ENCODE assay signal across 7 mouse cellular contexts in genomic region chr6:86479311-86479710, GRCm38 (mm10). TPM values are rescaled to one million over a fixed set of nuclear protein-coding genes. Genes with fewer than 3 reads are reported as not detected.
DNase-seq lines count a peak whose midpoint lies in the region; ATAC-seq and TF ChIP-seq lines count a peak whose summit lies in the region.

No protein-coding gene starts in this region.

- no peak overlapping the region for H3K4me3 ChIP-seq in C2C12 (ENCODE audit: insufficient read depth, poor library complexity, severe bottlenecking)
- no peak overlapping the region for H3K4me3 ChIP-seq in heart, postnatal 0 days (ENCODE audit: low read depth, low read length)

- H3K79me3 ChIP-seq in C2C12 (ENCODE audit: low read depth) = no peaks in the 10 kb centered on the region

- no peak for TF ChIP-seq CTCF in C2C12 (IDR thresholded peaks at IDR 0.05; ENCODE audit: control insufficient read depth, insufficient read depth, insufficient read length)
- TF ChIP-seq CTCF in heart, postnatal 0 days (IDR thresholded peaks at IDR 0.05; ENCODE audit: low read depth) = no peak

- no peaks in the 10 kb centered on the region for H3K9me3 ChIP-seq in heart, postnatal 0 days (replicated peaks; ENCODE audit: control insufficient read depth, low read length)

- DNase-seq in adrenal gland, postnatal 36 days = peak; percentile 43 to 70
- peak; percentile 58 for DNase-seq in heart, postnatal 0 days (ENCODE audit: low spot score)
- DNase-seq in kidney, postnatal 36 days = peak; percentile 74 to 77
- no peak for DNase-seq in urinary bladder, adult 18-20 months (ENCODE audit: low spot score in 2 of 2)
- DNase-seq in layer of hippocampus, adult 9-10 months (ENCODE audit: low spot score) = no peak
- DNase-seq in ovary, adult 18-20 months (ENCODE audit: low spot score) = no peak

- peak; percentile 83 for TF ChIP-seq EP300 in heart, postnatal 0 days (IDR thresholded peaks at IDR 0.05; ENCODE audit: low read depth)

- WGBS in heart, postnatal 0 days = 61% methylated on average over 3 of the region's 3 CpGs

- peaks cover 68% of the 10 kb centered on the region for H3K4me1 ChIP-seq in heart, postnatal 0 days (ENCODE audit: control insufficient read depth, insufficient read depth)

- peak overlapping the region; percentile 95 for H3K27ac ChIP-seq in heart, postnatal 0 days (ENCODE audit: low read depth)

- peak; percentile 50 for ATAC-seq in heart, postnatal 0 days (ENCODE audit: insufficient read depth, low read depth)

- no peaks in the 10 kb centered on the region for H3K27me3 ChIP-seq in C2C12 (ENCODE audit: control insufficient read depth, insufficient read depth, insufficient read length)
- H3K27me3 ChIP-seq in heart, postnatal 0 days (ENCODE audit: control insufficient read depth, insufficient read depth, low read length) = no peaks in the 10 kb centered on the region

- H3ac ChIP-seq in C2C12 (ENCODE audit: control insufficient read depth, insufficient read length, low read depth) = peak overlapping the region; percentile 16

- no peaks in the 10 kb centered on the region for H3K36me3 ChIP-seq in C2C12 (ENCODE audit: control insufficient read depth, insufficient read depth)
- no peaks in the 10 kb centered on the region for H3K36me3 ChIP-seq in heart, postnatal 0 days (replicated peaks; ENCODE audit: control insufficient read depth, insufficient read depth, low read length)

- H3K4me2 ChIP-seq in heart, postnatal 0 days (ENCODE audit: low read depth, low read length) = no peak overlapping the region

- no peaks in the 10 kb centered on the region for H3K79me2 ChIP-seq in C2C12 (ENCODE audit: control insufficient read depth, insufficient read depth)

- no peak overlapping the region for H3K9ac ChIP-seq in heart, postnatal 0 days (replicated peaks; ENCODE audit: low read depth, low read length)

TF ChIP-seq in C2C12, 6 proteins besides CTCF, POLR2A, EP300 and RAD21:
- TF ChIP-seq MYOG (IDR thresholded peaks at IDR 0.05; ENCODE audit: control insufficient read depth, extremely low read depth, insufficient read length) (no peak), MYOD1 (IDR thresholded peaks at IDR 0.05; ENCODE audit: control insufficient read depth, insufficient read length, low read depth) (no peak), FOSL1 (IDR thresholded peaks at IDR 0.05; ENCODE audit: insufficient read depth, low read length, poor library complexity, severe bottlenecking) (no peak), CEBPB (IDR thresholded peaks at IDR 0.05; ENCODE audit: low read depth) (no peak), MAX (IDR thresholded peaks at IDR 0.05) (no peak), USF1 (IDR thresholded peaks at IDR 0.05; ENCODE audit: low read depth) (no peak)

RNA-seq across cellular contexts. Expression of gene C87436, which starts 41.1 kb away (rescaled TPM):
- polyA plus RNA-seq in C2C12 (2012; fragmentation: generic; extraction: Trizol) = 10.4 TPM
- total RNA-seq in adrenal gland, postnatal 36 days (2021) = 10 to 100 TPM; 16.5 to 23.5 TPM
- 9.1 and 9.9 TPM in 2 replicates for total RNA-seq in heart, postnatal 0 days (2014; rRNA removed; ENCODE audit: low replicate concordance)
- 16.4 and 16.9 TPM in 2 replicates for polyA plus RNA-seq in heart, postnatal 0 days (2015; fragmentation: Nextera tagmentation; extraction: Ambion mirVana)

RNA-seq across cellular contexts. Expression of gene Pcbp1, which starts 46.8 kb away (rescaled TPM):
- 453 TPM for polyA plus RNA-seq in C2C12 (2012; fragmentation: generic; extraction: Trizol)
- total RNA-seq in adrenal gland, postnatal 36 days (2021) = 100 to 1,000 TPM; 316 to 364 TPM
- 46.2 and 55.2 TPM in 2 replicates for total RNA-seq in heart, postnatal 0 days (2014; rRNA removed; ENCODE audit: low replicate concordance)
- 276 and 285 TPM in 2 replicates for polyA plus RNA-seq in heart, postnatal 0 days (2015; fragmentation: Nextera tagmentation; extraction: Ambion mirVana)

RNA-seq across cellular contexts. Expression of gene Gm44790, which starts 52.9 kb away (rescaled TPM):
- not detected for polyA plus RNA-seq in C2C12 (2012; fragmentation: generic; extraction: Trizol)
- total RNA-seq in adrenal gland, postnatal 36 days (2021) = not detected
- total RNA-seq in heart, postnatal 0 days (2014; rRNA removed; ENCODE audit: low replicate concordance) = 0.46 TPM in 1 of 2 replicates, not detected in the other
- polyA plus RNA-seq in heart, postnatal 0 days (2015; fragmentation: Nextera tagmentation; extraction: Ambion mirVana) = not detected in 2 replicates

Comparison
In these comparisons a context has a peak if more than half of its experiments do, and no peak if none do; other contexts are left out.
1. DNase-seq: peak in adrenal gland, postnatal 36 days (2 of 2), heart, postnatal 0 days (single experiment) and kidney, postnatal 36 days (2 of 2); none in urinary bladder, adult 18-20 months (0 of 2), layer of hippocampus, adult 9-10 months (single experiment) and ovary, adult 18-20 months (single experiment).